Mouse (Mus musculus): ENCODE data around the gene 2310061I04Rik.

- TF ChIP-seq GATA1 (IDR thresholded peaks at IDR 0.05; ENCODE audit: low read length) (no peak), TAL1 (IDR thresholded peaks at IDR 0.05; ENCODE audit: low read length) (no peak)
Observed at GRCm38 (mm10) chr17:35896781-35897643, at the start of gene 2310061I04Rik.
